Mouse (Mus musculus): ENCODE data around the gene Gcnt2. TPM values are rescaled to one million over a fixed set of nuclear protein-coding genes. Genes with fewer than 3 reads are reported as not detected.

The Gcnt2 gene
- polyA plus RNA-seq, 1 experiment = 5.3 TPM

DNA sequence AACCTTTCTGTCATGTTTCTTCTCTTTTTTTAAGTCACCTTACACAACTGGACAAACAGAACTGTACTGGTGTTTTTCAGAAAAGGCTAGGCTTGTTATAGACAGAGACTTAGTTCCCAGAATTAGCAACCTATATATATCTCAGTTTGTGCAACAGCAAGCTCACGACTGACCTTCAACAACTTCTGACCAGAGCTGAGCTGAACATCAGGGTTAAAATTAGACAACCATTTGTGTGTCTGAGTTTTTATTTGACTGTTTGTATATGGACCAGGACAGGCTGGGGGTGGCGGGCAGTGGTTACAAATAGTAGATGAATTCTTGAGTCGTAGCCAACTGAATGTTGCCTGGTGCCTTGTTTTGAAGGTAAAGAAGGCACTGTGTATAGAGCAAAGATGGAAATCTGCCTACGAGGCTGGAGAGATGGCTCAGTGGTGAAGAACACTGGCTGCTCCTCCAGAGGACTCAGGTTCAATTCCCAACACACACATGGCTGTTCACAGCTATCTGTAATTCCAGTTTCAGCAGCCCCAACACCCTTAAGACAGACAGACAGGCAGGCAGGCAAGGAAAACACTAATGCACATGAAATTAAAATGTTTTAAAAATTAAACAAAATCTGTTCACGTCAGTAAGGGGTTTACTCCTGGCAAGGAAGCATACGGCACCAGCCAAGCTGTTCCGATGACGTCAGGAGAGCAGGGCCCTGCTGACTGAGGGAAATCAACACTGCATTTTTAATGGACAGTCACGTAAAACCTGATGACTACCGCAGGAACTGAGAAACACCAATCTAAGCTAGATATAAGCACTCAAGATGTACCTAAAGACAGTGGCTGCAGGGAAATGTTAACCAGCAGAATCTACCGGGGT is 79.2 kb downstream of the Gcnt2 start:
- Histone ChIP-seq H3K27me3 (ENCODE audit: control insufficient read depth, insufficient read depth, insufficient read length) (no peaks in the 10 kb centered on the region), H3K4me3 (no peak overlapping the region), H3K36me3 (ENCODE audit: control insufficient read depth, insufficient read depth) (no peaks in the 10 kb centered on the region), H3K4me2 (ENCODE audit: low read depth) (peak overlapping the region; percentile 26), H3K79me2 (ENCODE audit: control insufficient read depth, insufficient read depth) (peaks cover 17% of the 10 kb centered on the region), H3ac (ENCODE audit: control insufficient read depth, insufficient read length) (no peak overlapping the region)
- no peak for TF ChIP-seq POLR2A (IDR thresholded peaks at IDR 0.05; ENCODE audit: insufficient read length, low read depth)
- TF ChIP-seq SRF (IDR thresholded peaks at IDR 0.05; ENCODE audit: control insufficient read depth, insufficient read length, low read depth) = no peak
- TF ChIP-seq CEBPB (IDR thresholded peaks at IDR 0.05; ENCODE audit: insufficient read depth, poor library complexity, severe bottlenecking) = peak; percentile 10; the same call in 1 of the 2 replicates

GRCm38 (mm10) chr13:40943066-40943465 is 83.5 kb downstream of the Gcnt2 start:
- no peaks in the 10 kb centered on the region for H3K79me2 ChIP-seq (ENCODE audit: control insufficient read depth, insufficient read depth)
- no peak overlapping the region for H3ac ChIP-seq (ENCODE audit: control insufficient read depth, insufficient read length)
- H3K4me2 ChIP-seq (ENCODE audit: low read depth) = no peak overlapping the region
- H3K4me3 ChIP-seq = no peak overlapping the region
- no peaks in the 10 kb centered on the region for H3K36me3 ChIP-seq (ENCODE audit: control insufficient read depth, insufficient read depth)
- H3K27me3 ChIP-seq (ENCODE audit: control insufficient read depth, insufficient read depth, insufficient read length) = no peaks in the 10 kb centered on the region
- TF ChIP-seq MYOD1 (IDR thresholded peaks at IDR 0.05; ENCODE audit: control insufficient read depth in 1 of 3, insufficient read length in 2 of 3, low read depth in 2 of 3) = no peak

DNA sequence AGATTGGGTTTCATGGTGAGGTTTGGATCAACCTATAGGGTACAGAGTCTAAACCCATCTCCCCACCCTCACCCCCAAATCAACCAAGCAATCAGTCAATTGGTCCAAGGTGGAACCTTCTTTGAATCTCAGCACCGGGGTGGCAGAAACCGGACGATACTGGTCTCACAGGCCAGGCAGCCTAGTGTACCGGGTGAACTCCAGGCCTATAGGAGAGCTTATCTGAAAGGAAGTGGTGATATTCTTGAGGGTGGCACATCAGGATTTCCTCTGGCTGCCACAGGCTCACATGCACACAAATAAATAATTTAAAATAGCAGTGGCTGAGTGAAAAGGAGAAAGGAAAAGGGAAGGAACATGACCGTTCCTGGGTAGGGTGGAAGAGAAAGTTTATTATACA is 84.4 kb downstream of the Gcnt2 start:
- H3K36me3 ChIP-seq (ENCODE audit: control insufficient read depth, insufficient read depth) = no peaks in the 10 kb centered on the region
- no peak overlapping the region for H3K4me3 ChIP-seq
- TF ChIP-seq TCF3 (IDR thresholded peaks at IDR 0.05; ENCODE audit: insufficient read length, low read depth) (no peak), MAX (IDR thresholded peaks at IDR 0.05; ENCODE audit: low read depth) (no peak), E2F4 (IDR thresholded peaks at IDR 0.05; ENCODE audit: insufficient read depth) (no peak), POLR2A (IDR thresholded peaks at IDR 0.05; ENCODE audit: insufficient read length, low read depth) (no peak), MYOG (IDR thresholded peaks at IDR 0.05; ENCODE audit: control insufficient read depth in 1 of 3, insufficient read depth in 1 of 3, insufficient read length in 2 of 3, low read depth in 2 of 3) (no peak), TCF12 (IDR thresholded peaks at IDR 0.05; ENCODE audit: insufficient read depth, poor library complexity, severe bottlenecking) (no peak)
- H3K4me2 ChIP-seq (ENCODE audit: low read depth) = no peak overlapping the region
- no peaks in the 10 kb centered on the region for H3K27me3 ChIP-seq (ENCODE audit: control insufficient read depth, insufficient read depth, insufficient read length)
- H3K79me2 ChIP-seq (ENCODE audit: control insufficient read depth, insufficient read depth) = no peaks in the 10 kb centered on the region
- H3ac ChIP-seq (ENCODE audit: control insufficient read depth, insufficient read length) = no peak overlapping the region

- H3K27me3 ChIP-seq (ENCODE audit: control insufficient read depth, insufficient read depth, insufficient read length) = no peaks in the 10 kb centered on the region
- no peak overlapping the region for H3K4me3 ChIP-seq
- H3K79me2 ChIP-seq (ENCODE audit: control insufficient read depth, insufficient read depth) = no peaks in the 10 kb centered on the region
- no peak overlapping the region for H3ac ChIP-seq (ENCODE audit: control insufficient read depth, insufficient read length)
- no peak for TF ChIP-seq POLR2A (IDR thresholded peaks at IDR 0.05; ENCODE audit: insufficient read length, low read depth)
- no peak for TF ChIP-seq MYOD1 (IDR thresholded peaks at IDR 0.05; ENCODE audit: control insufficient read depth in 1 of 3, insufficient read length in 2 of 3, low read depth in 2 of 3)
- TF ChIP-seq REST (IDR thresholded peaks at IDR 0.05; ENCODE audit: insufficient read depth, insufficient read length) = no peak
- no peak for TF ChIP-seq USF1 (IDR thresholded peaks at IDR 0.05; ENCODE audit: low read depth)
- TF ChIP-seq POLR2AphosphoS2 (IDR thresholded peaks at IDR 0.05; ENCODE audit: insufficient read length, low read depth) = no peak
- TF ChIP-seq TCF12 (IDR thresholded peaks at IDR 0.05; ENCODE audit: insufficient read depth, poor library complexity, severe bottlenecking) = no peak
- no peak for TF ChIP-seq MAX (IDR thresholded peaks at IDR 0.05; ENCODE audit: low read depth)
- TF ChIP-seq SRF (IDR thresholded peaks at IDR 0.05; ENCODE audit: control insufficient read depth, insufficient read length, low read depth) = no peak
- TF ChIP-seq MYOG (IDR thresholded peaks at IDR 0.05; ENCODE audit: control insufficient read depth in 1 of 3, insufficient read depth in 1 of 3, insufficient read length in 2 of 3, low read depth in 2 of 3) = no peak
- no peak for TF ChIP-seq CEBPB (IDR thresholded peaks at IDR 0.05; ENCODE audit: insufficient read depth, poor library complexity, severe bottlenecking)
- no peak for TF ChIP-seq TCF3 (IDR thresholded peaks at IDR 0.05; ENCODE audit: insufficient read length, low read depth)
- no peak for TF ChIP-seq E2F4 (IDR thresholded peaks at IDR 0.05; ENCODE audit: insufficient read depth)
- no peak overlapping the region for H3K4me2 ChIP-seq (ENCODE audit: low read depth)
- no peaks in the 10 kb centered on the region for H3K36me3 ChIP-seq (ENCODE audit: control insufficient read depth, insufficient read depth)
These were observed 84.8 kb downstream of the Gcnt2 start for GRCm38 (mm10) chr13:40944346-40944745.

DNA sequence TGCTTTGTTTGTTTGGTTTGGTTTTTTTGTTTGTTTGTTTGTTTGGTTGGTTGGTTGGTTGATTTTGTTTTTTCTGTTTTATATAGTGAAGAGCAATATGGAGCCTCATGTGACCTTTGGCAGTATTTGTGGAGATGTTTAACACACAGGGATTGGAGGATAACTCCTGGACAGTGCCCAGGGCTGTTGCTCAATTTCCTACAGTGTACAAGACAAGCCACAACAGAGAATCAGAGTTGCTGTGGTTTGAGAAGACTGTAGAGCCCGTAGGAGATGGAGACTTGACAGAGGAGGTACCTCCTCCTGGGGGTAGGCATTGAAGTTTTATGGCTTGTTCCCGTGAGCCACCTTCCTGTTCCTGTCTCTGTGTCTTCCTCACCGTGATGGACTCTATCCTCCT is 87.0 kb downstream of the Gcnt2 start:
- no peaks in the 10 kb centered on the region for H3K36me3 ChIP-seq (ENCODE audit: control insufficient read depth, insufficient read depth)
- TF ChIP-seq TCF12 (IDR thresholded peaks at IDR 0.05; ENCODE audit: insufficient read depth, poor library complexity, severe bottlenecking) (no peak), CEBPB (IDR thresholded peaks at IDR 0.05; ENCODE audit: insufficient read depth, poor library complexity, severe bottlenecking) (peak; percentile 60; the same call in 1 of the 2 replicates), POLR2AphosphoS2 (IDR thresholded peaks at IDR 0.05; ENCODE audit: insufficient read length, low read depth) (no peak), SRF (IDR thresholded peaks at IDR 0.05; ENCODE audit: control insufficient read depth, insufficient read length, low read depth) (no peak), MAX (IDR thresholded peaks at IDR 0.05; ENCODE audit: low read depth) (no peak), MYOG (IDR thresholded peaks at IDR 0.05; ENCODE audit: control insufficient read depth in 1 of 3, insufficient read depth in 1 of 3, insufficient read length in 2 of 3, low read depth in 2 of 3) (no peak), REST (IDR thresholded peaks at IDR 0.05; ENCODE audit: insufficient read depth, insufficient read length) (no peak), POLR2A (IDR thresholded peaks at IDR 0.05; ENCODE audit: insufficient read length, low read depth) (no peak)
- H3K4me2 ChIP-seq (ENCODE audit: low read depth) = no peak overlapping the region
- H3K27me3 ChIP-seq (ENCODE audit: control insufficient read depth, insufficient read depth, insufficient read length) = no peaks in the 10 kb centered on the region
- H3K4me3 ChIP-seq = no peak overlapping the region
- no peak overlapping the region for H3ac ChIP-seq (ENCODE audit: control insufficient read depth, insufficient read length)
- no peaks in the 10 kb centered on the region for H3K79me2 ChIP-seq (ENCODE audit: control insufficient read depth, insufficient read depth)

Measured in myocyte (in vitro differentiated cells).